Mouse (Mus musculus) cerebellum, postnatal 4 days (tissue): Measurements from ENCODE around the gene Supt7l.
"Not testable (repeated sequence)": the region's sequence is repeated elsewhere in the genome, so short reads cannot be mapped to it uniquely, and the experiment has no call there.

Experiments used
- DNase-seq, 2 experiments: peaks; one replicate each; pipeline ENCODE4 v3.0.0; 2022; ENCODE audit warnings: low spot score in 2 of 2, mixed read lengths in 1 of 2

Supt7l gene

GRCm38 (mm10) chr5:31527707-31528106, at the start of gene Supt7l:
Gene Supt7l, minus strand, starts transcription at chr5:31527807.
- DNase-seq, result not testable (repeated sequence)

GRCm38 (mm10) chr5:31576539-31576975, 49.0 kb upstream of the Supt7l start:
- no peak for DNase-seq

DNA sequence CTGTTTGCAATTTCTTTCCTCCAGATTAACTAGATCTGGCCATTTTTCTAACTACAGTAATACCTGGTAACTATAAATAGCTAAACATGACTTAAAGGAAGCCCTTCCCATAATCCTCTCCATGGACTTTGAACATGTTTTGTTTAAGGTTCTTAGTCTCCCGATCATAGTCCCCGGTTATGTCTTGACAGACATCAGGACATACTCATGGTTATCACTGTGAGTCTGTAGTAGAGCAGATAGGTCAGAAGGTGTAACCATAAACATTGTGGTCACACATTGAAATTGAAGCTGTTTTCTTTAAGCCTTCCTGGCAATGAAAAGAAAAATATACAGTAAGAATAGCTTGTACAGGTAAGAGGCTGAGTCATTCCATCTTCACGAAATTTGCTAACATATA, 46.1 kb upstream of the Supt7l start:
- DNase-seq, result no peak

GRCm38 (mm10) chr5:31571023-31571608, 43.5 kb upstream of the Supt7l start:
- DNase-seq, result no peak

DNA sequence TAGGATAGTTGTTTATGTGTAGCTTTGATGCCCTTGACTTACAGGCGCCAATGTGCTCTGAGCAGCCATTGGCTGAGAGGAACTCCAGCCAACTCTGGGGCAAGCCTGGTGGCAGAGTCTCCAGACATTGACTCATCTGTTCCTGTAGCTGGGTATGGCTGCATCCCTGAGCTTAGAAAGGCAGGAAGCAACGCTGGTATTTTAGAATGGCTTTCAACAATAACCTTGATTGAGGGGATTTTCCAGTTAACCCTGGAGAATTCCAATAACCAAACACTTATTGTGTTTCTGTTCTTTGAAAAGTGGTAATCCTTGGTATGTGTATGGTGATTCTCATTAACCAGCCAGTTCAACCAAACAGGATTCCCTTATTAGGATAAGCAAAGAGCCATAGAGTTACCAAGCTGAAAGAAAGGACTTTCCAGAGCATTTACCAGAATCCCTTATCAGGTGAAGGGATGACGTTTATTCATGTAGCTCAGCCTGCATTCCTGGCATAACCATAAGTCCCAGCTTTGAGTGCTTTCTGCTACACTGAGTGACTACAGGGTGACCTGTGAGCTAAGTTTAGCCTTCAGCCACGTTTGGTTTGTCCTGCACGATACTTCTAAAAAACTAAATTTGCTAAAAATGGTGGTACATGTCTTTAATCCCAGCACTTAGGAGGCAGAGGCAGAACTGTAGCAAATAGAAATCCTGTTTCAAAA, 40.5 kb upstream of the Supt7l start:
- DNase-seq, result no peak

DNA sequence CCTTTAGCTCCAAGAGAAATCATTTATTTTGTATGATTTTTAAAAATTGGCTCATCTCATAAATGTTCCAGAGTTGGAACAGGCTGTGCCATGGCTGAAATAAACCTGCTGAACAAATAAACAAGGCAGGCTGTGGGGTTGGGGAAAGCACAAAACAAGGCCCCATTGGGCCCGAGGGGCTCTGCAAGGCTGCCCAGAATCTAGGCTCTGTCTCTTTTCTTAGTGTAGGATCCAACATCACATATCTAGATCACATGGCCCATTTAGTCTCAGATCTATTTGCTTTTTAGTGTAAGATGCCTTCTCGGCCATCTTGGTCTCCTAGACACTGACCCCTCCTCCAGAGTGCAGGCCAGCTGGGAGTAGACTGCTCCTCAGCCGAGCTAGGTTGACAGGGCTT, 38.9 kb upstream of the Supt7l start:
- no peak for DNase-seq

DNA sequence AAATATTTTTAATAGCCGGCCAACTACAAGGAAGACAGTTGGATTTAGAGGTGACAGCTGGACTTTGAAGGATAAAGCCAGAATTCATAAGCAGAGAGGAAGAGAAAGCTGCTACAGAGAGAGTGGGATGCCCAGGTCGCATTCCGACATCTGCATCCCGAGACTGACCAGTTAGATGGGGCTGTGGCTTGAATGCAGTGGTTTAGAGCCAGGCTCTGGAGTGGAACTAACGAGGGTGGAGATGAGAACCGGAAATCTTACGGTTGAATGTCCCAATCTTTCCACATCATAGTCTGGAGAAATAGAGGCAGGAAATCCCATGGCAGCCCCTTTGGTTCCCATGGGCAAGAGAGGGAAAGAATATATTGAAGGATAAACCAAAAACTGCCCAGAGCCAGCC, 38.4 kb upstream of the Supt7l start:
- DNase-seq, result no peak

DNA sequence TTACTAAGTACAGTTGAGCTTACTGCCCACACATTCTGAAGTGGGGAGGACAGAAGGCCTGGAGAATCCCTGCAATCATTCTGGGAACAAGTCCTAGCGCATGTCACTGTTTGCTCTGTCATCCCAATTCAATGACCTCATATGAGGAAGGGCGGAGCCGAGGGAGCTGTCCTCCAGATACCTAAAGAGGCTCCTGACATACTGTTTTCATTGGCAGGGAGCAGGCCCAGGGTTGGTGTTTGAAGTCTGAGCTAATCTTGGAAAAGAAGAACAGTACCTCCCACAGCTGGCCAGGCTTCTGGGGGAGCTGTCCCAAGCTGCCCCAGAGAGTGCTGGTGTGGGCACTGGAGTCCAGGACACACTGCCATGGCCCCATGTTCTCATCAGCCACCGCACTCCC, 37.4 kb upstream of the Supt7l start:
- DNase-seq, result no peak

GRCm38 (mm10) chr5:31563905-31564304, 36.3 kb upstream of the Supt7l start:
- DNase-seq, result no peak

DNA sequence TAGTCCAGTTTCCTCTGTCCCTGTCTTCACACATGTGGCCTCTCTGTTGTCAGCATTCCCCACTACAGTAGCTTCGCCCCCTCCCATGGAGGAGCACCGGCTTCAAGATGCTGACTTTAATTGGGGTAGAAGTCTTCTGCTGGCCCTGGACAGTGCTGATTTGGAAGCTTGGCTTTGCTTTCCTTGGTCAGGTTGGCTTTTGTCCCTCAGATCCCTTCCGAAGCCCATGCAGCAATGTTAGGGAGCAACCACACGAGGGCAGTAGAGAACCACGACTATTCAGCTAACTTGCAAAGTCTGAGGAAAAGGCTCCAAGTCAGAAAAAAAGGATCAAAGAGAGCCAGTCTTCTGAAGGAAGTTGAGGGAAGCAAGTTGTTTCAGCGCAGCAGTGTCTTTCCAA, 35.9 kb upstream of the Supt7l start:
- peak; percentile 58 to 75 for DNase-seq

- no peak for DNase-seq
These were observed 34.5 kb upstream of the Supt7l start for GRCm38 (mm10) chr5:31562036-31562666.

DNA sequence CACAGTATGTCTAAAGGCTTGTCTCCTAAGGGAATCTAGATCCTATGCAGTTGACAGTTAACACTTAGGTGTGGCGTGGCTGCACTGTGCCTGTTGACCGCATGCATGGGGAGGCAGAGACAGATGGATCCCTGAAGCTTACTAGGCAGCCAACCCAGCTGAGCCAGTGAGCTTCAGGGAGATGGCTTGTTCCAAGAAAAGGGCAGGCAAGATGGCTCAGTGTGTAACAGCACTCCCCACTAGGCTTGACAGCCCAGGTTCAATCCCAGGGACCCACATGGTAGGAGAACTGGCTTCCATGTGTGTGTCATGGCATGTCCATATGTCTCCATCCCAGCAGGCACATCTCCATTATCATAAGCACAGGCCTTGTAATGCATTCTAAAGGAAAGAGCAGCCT, 32.7 kb upstream of the Supt7l start:
- DNase-seq, result no peak

GRCm38 (mm10) chr5:31559401-31559800, 31.8 kb upstream of the Supt7l start:
- DNase-seq, result no peak

- DNase-seq, result no peak
These were observed 7.6 kb upstream of the Supt7l start for GRCm38 (mm10) chr5:31535228-31535627.

DNA sequence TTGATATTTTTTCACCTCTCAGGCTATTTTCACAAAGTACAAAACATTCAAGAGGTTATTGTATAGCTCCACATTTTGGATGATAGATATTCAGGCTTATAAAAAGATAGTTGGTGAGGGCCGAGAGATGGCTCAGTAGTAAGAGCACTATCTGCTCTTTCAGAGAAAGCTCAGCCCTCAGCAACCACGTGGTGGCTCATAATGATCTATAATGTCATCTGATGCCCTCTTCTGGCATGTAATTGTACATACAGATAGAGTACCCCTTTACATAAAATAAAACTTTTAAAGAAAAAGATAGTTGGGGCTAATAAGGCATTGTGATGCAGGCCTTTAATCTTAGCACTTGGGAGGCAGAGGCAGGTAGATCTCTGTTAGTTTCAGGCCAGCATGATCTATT, 953 bp upstream of the Supt7l start:
- no peak for DNase-seq

DNA sequence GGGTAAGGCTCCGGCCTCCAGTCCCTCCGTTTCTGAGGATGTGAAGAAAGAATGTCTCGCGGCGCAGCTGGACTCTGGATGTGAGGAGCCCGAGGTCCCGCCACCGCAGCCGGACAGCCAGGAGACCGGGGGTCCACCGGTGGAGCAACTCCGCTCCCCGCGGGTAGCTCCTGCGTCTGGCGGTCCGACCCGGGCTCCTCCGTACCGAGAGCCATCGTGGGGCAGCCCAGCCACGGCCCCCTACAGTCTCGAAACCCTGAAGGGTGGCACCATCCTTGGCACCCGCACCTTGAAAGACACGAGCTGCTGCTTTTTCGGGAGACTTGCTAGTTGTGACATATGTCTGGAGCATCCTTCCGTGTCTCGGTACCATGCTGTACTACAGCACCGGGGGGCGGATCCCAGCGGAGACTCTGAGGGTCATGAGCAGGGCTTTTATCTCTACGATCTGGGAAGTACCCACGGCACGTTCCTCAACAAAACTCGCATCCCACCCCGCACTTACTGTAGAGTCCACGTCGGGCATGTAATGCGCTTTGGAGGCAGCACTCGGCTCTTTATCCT, 408 bp downstream of the Supt7l start:
- no peak for DNase-seq

DNA sequence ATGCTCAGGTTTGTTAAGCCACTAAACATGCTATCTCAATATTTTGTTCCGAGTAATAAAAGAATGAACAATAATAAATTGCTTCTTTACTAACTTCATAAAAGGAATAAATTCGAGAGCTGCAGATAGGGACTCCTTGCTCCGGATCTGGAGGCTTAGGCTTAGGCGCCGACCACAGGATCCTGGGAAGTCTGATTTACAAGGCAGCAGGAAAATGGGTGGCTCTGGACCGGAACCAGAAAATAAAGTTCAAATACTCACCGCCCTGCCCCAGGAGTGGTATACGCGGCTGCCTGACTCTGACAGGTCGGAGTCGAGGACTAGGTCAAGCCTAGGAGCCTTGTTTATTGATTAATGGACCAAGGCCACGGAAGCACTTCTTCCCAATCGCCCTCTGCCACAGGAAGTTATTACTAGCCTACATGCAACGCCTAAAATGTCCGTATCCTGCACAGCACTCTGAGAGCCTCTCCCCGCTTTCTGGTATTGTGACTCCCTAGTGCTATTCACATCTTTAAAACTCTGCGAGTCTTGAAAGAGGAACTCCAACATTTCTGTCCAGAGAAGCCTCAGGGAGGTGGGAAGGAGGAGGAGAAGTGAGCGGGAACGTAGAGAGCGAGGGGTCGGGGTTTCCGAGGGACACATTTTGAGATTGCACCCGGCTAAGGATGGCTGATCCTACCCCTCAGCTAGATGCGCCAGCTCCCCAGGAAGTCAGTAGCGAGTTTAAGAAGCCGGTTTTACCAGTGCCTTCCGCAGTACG, 1.1 kb downstream of the Supt7l start, which contains the start of gene Slc4a1ap:
Slc4a1ap (plus strand) TSS at position 642 of the 763 bp plus-strand sequence.
- DNase-seq, result peak; percentile 50 to 83

DNA sequence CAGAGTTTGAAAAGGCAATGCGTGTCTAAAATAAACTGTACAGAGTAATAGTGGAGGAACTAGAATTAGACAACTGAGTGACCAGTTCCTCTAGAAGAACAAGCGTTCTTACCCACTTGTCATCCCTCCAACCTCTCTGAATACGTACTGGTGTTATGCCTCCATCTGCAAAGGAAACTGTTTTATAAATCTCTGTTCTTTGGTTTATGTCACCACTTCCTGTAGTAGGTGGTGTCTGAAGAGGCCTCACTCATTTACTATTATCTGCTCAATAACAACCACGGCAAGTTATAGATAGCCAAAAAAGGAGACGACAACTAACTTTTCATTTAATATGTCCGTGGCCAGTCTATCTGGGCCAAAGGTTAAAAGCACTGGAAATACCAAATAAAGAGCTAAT, 7.1 kb downstream of the Supt7l start:
- no peak for DNase-seq

DNA sequence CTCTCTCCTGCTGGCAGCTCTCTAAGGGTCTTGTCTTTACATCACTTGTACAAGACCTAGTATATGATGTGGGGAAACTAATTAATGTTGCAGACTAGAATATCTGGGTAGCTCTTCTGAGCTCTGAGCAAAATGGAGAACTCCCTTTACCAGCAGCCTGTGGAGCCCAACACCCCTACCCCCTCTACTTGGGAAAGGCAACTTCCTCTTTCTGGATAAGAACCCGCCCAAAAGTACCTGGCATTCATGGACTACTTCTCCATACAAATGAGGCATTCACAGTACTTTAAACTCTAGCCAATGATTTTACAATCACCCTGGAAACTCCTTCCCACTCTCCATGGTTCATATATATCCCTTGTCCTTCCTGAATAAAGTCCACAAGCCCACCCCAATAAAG, 15.1 kb downstream of the Supt7l start:
- DNase-seq, result no peak

DNA sequence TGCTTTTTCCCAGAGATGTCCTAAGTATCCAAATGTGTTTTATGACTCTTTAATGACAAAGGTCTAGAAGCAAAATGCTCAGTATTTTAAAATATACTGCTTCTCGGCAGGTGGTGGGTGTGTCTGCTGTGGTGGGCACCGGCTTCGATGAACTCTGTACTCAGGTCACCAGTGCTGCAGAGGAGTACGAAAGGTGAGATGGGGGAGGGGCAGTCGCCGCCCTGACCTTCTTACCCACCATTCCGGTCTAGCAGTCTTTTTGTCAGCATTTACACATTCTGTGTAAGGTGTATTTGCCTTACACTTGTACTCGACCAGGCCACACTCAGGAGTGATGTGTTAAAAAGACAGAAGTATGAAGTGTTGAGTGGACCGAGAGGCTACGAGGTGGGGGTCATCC, 22.8 kb downstream of the Supt7l start:
- no peak for DNase-seq

DNA sequence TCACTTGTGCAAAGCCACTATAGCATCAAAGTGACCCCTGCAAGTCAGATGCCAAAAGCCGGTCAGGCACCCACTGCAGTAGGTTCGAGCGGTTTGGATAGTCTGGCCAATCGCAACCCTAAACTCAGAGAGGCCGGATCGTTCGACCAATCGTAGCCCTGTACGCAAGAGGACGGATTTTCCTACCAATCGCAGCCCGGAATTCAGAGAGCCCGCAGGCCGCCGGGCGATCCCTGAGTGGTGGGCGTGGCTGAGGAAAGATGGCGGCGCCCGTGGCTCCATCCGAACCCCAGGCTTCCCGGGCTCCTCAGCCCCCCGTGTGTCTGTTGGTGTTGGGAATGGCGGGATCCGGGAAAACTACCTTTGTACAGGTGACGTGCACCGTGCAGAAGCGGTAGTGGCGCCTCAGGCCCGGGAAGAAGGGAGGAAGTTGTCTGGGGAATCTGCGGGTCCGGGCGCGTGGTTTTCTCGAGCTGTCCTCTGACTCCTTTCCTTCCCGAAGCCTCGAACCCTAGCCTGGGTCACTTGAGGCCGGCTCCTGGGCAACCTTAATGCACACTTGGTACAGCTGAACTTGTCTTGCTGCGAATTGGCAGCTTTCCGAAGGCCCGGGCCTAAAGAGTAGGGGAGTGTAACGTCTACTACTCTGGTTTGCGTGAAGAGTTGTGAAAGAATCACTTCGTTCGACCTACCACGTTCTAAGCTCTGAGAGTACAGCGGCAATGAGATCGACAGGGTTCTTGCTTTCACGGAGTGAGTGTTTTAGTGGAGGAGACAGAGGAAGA, 32.9 kb downstream of the Supt7l start, which contains the start of gene Gpn1:
Gpn1 (plus strand) TSS at position 229 of the 785 bp plus-strand sequence.
- peak; percentile 76 to 87 for DNase-seq
